Mouse (Mus musculus) C2C12 (cell line): ENCODE measurements around the gene Olfr522.

ENCODE experiments used
- CEBPB ChIP-seq: IDR thresholded peaks from one replicate; pipeline ENCODE4 v1.6.1; 2011; ENCODE audit warnings: low read depth, mild to moderate bottlenecking, control low read depth, moderate library complexity
- CTCF ChIP-seq: IDR thresholded peaks from one replicate; pipeline ENCODE4 v1.5.1; 2011; ENCODE audit not compliant: control insufficient read depth, insufficient read depth, insufficient read length
- MAX ChIP-seq: IDR thresholded peaks from one replicate; pipeline ENCODE4 v1.6.1; 2011; ENCODE audit warnings: mild to moderate bottlenecking, control low read depth
- MYOD1 ChIP-seq: IDR thresholded peaks from one replicate; pipeline ENCODE4 v1.6.1; 2011; ENCODE audit warnings: low read depth; ENCODE audit not compliant: control insufficient read depth, insufficient read length
- MYOG ChIP-seq: IDR thresholded peaks from one replicate; pipeline ENCODE4 v1.6.1; 2011; ENCODE audit not compliant: control insufficient read depth, insufficient read length; ENCODE audit errors: extremely low read depth

- no peak for TF ChIP-seq MYOD1
- TF ChIP-seq CTCF, result no peak
- no peak for TF ChIP-seq MAX
- no peak for TF ChIP-seq MYOG
- TF ChIP-seq CEBPB, result no peak
These were observed 36.5 kb upstream of the Olfr522 start for GRCm38 (mm10) chr7:140201090-140201489.
